Mouse (Mus musculus) liver, adult 2 months (tissue): ENCODE results near the gene Col25a1.

Source experiments
- CTCF ChIP-seq: fragments of 200-500 bp; IDR thresholded peaks from 2 replicates; pipeline ENCODE4 v1.5.1; 2011; ENCODE audit warnings: low read depth, low read length, control low read depth
- POLR2A ChIP-seq: fragments of 200-500 bp; IDR thresholded peaks from 2 replicates; pipeline ENCODE4 v1.6.1; 2011; ENCODE audit warnings: low read length, control low read depth; ENCODE audit not compliant: insufficient read depth; ENCODE audit errors: extremely low read depth

DNA sequence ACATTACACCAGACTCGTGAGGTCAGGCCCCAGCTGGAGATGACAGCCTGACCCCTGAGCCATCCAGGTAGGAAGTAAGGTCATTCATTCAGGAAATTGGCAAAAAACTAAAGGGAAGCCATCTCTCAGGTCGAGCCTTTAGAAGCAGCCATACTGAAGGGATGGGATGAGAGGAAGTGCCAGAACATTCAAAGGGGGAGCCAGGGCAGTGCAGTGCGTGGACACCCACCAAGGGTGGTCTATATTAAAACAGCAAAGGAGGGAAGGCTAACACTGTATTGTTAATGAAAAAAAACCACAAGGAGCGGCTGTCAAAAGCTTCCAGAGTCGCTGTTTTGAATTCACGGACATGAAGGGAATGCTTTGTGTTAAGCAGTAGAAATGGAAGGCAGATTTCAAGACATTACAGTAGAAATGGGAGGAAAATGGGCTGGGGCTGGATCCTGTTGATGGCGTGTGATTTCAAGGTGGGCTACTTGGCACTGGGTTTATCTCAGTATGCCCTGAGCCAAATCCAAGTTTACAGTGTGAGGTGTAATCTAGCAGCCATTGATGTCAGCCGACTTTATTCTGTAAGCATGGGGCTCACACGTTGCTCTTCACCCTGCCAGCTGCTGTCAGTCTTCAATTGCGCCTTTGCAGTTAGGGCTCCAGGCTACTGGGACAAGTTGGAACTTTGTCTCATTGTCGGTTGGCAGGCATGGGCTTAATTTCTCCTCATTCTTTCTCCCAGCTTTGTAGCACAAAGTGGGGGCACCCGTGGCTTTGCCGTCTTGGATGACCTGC, 312.7 kb downstream of the Col25a1 start:
- TF ChIP-seq CTCF, result no peak
- TF ChIP-seq POLR2A, result no peak
